ENCODE assay signal across 8 mouse cellular contexts in genomic region chr4:104514568-104515000, GRCm38 (mm10).
DNase-seq lines count a peak whose midpoint lies in the region; ATAC-seq and TF ChIP-seq lines count a peak whose summit lies in the region.

No protein-coding gene starts in this region.

- no peak for TF ChIP-seq EP300 in liver, postnatal 0 days (IDR thresholded peaks at IDR 0.05; ENCODE audit: low read depth)

- no peaks in the 10 kb centered on the region for H3K4me1 ChIP-seq in heart, embryonic 13.5 days
- H3K4me1 ChIP-seq in kidney, embryonic 16.5 days (ENCODE audit: insufficient read depth, low read length) = no peaks in the 10 kb centered on the region
- H3K4me1 ChIP-seq in liver, postnatal 0 days (ENCODE audit: insufficient read depth) = no peaks in the 10 kb centered on the region

- H3K4me3 ChIP-seq in heart, embryonic 13.5 days = peak overlapping the region; percentile 36
- H3K4me3 ChIP-seq in kidney, embryonic 16.5 days (ENCODE audit: low read length) = peak overlapping the region; percentile 1; the same call in 1 of the 2 replicates
- peak overlapping the region; percentile 38; the same call in 1 of the 2 replicates for H3K4me3 ChIP-seq in liver, postnatal 0 days (ENCODE audit: low read depth, low read length)

- WGBS in heart, embryonic 13.5 days = 5% methylated on average over 10 of the region's 10 CpGs
- 4% methylated on average over 10 of the region's 10 CpGs for WGBS in kidney, embryonic 16.5 days
- 3% methylated on average over 10 of the region's 10 CpGs for WGBS in liver, postnatal 0 days (ENCODE audit: insufficient replicate concordance)

- TF ChIP-seq CTCF in liver, postnatal 0 days (IDR thresholded peaks at IDR 0.05; ENCODE audit: low read depth) = peak; percentile 76

- ATAC-seq in heart, embryonic 13.5 days (ENCODE audit: extremely low read depth, insufficient number of reproducible peaks, low FRiP score, low TSS enrichment) = no peak
- ATAC-seq in kidney, embryonic 16.5 days (ENCODE audit: low FRiP score, low TSS enrichment) = peak; percentile 87
- ATAC-seq in liver, postnatal 0 days = peak; percentile 89

- H3K4me2 ChIP-seq in heart, embryonic 13.5 days = peak overlapping the region; percentile 60
- peak overlapping the region; percentile 16 for H3K4me2 ChIP-seq in kidney, embryonic 16.5 days (replicated peaks; ENCODE audit: low read depth, low read length)
- H3K4me2 ChIP-seq in liver, postnatal 0 days (ENCODE audit: low read depth, low read length) = peak overlapping the region; percentile 47; the same call in 1 of the 2 replicates

- H3K27ac ChIP-seq in heart, embryonic 13.5 days (replicated peaks) = no peak overlapping the region
- H3K27ac ChIP-seq in kidney, embryonic 16.5 days (ENCODE audit: low read length) = no peak overlapping the region
- no peak overlapping the region for H3K27ac ChIP-seq in liver, postnatal 0 days (ENCODE audit: low read depth)

- no peaks in the 10 kb centered on the region for H3K36me3 ChIP-seq in heart, embryonic 13.5 days
- no peaks in the 10 kb centered on the region for H3K36me3 ChIP-seq in kidney, embryonic 16.5 days (ENCODE audit: insufficient read depth, low read length)
- H3K36me3 ChIP-seq in liver, postnatal 0 days (replicated peaks; ENCODE audit: insufficient read depth, low read length) = no peaks in the 10 kb centered on the region

- peaks cover 3% of the 10 kb centered on the region; the same call in 1 of the 2 replicates for H3K27me3 ChIP-seq in heart, embryonic 13.5 days (replicated peaks)
- no peaks in the 10 kb centered on the region for H3K27me3 ChIP-seq in kidney, embryonic 16.5 days (ENCODE audit: insufficient read depth, low read length)
- H3K27me3 ChIP-seq in liver, postnatal 0 days (ENCODE audit: insufficient read depth, low read length) = no peaks in the 10 kb centered on the region

- H3K9ac ChIP-seq in heart, embryonic 13.5 days = no peak overlapping the region
- H3K9ac ChIP-seq in kidney, embryonic 16.5 days (replicated peaks; ENCODE audit: low read length) = no peak overlapping the region
- H3K9ac ChIP-seq in liver, postnatal 0 days (replicated peaks) = no peak overlapping the region

- DNase-seq in left cerebral cortex, adult 11 months (ENCODE audit: low spot score) = peak; percentile 30
- no peak for DNase-seq in left cerebral cortex, adult 8-10 months (ENCODE audit: low spot score in 2 of 2)
- peak; percentile 50 to 52 for DNase-seq in cerebellum, postnatal 14 days
- DNase-seq in liver, postnatal 0 days = peak; percentile 67
- DNase-seq in retina, embryonic 14.5 days (ENCODE audit: low spot score) = peak; percentile 86
- DNase-seq in thymus, adult 18-20 months = no peak

- H3K9me3 ChIP-seq in heart, embryonic 13.5 days = no peaks in the 10 kb centered on the region
- H3K9me3 ChIP-seq in kidney, embryonic 16.5 days (ENCODE audit: low read length) = no peaks in the 10 kb centered on the region
- H3K9me3 ChIP-seq in liver, postnatal 0 days (ENCODE audit: low read length) = no peaks in the 10 kb centered on the region

Comparison
In these comparisons a context has a peak if more than half of its experiments do, and no peak if none do; other contexts are left out.
1. DNase-seq: peak in left cerebral cortex, adult 11 months (single experiment), cerebellum, postnatal 14 days (2 of 2), liver, postnatal 0 days (single experiment) and retina, embryonic 14.5 days (single experiment); none in left cerebral cortex, adult 8-10 months (0 of 2) and thymus, adult 18-20 months (0 of 2).
2. Peak in every context shown above with its lines, with median percentiles within 50 percentile points of each other: H3K4me2 ChIP-seq and H3K4me3 ChIP-seq.